Mouse (Mus musculus): ENCODE measurements around the gene Itga1. TPM values are rescaled to one million over a fixed set of nuclear protein-coding genes. Genes with fewer than 3 reads are reported as not detected.

Itga1 gene
- polyA plus RNA-seq, 1 experiment from 2014 or later, result 31.0 TPM

GRCm38 (mm10) chr13:114924785-114925184 is 177.0 kb downstream of the Itga1 start:
- Histone ChIP-seq H3K9me3 (replicated peaks; ENCODE audit: control insufficient read depth, low read length) (no peaks in the 10 kb centered on the region), H3K27me3 (ENCODE audit: control insufficient read depth, insufficient read depth, low read length) (no peaks in the 10 kb centered on the region), H3K36me3 (ENCODE audit: control insufficient read depth, insufficient read depth, low read length) (no peaks in the 10 kb centered on the region), H3K9ac (ENCODE audit: low read depth, low read length) (no peak overlapping the region), H3K27ac (ENCODE audit: low read depth, low read length) (no peak overlapping the region), H3K4me2 (no peak overlapping the region), H3K4me3 (ENCODE audit: low read depth, low read length) (no peak overlapping the region), H3K4me1 (ENCODE audit: control insufficient read depth, insufficient read depth, low read length) (no peaks in the 10 kb centered on the region)
- ATAC-seq (replicated peaks; ENCODE audit: insufficient number of reproducible peaks, low FRiP score, low TSS enrichment), result no peak
- WGBS (ENCODE audit: insufficient replicate concordance), result 67% methylated on average over 1 of the region's 1 CpGs

DNA sequence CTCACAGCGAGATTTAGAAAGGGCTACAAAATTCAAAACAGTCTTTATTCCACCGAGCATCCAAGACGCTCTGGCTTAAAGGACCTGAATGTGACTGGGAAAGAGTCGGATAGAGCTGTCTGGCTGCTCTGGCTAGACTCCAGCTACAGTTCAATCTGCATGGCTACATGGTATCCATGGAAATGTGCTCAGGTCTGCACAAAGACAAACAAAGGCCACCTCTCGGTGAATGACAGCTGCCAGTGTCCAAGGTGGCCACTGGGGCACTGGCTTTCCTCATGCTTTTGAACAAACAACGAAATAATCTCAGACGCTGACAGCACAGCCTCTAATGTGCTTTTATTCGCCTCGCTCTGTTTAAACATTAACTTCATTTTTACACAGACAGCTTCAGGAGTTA is 178.4 kb downstream of the Itga1 start:
- H3K27ac ChIP-seq (ENCODE audit: low read depth, low read length), result 0 out of 2 replicates have a peak overlapping the region, but pooled peaks have one; percentile 3
- no peak overlapping the region for H3K4me3 ChIP-seq (ENCODE audit: low read depth, low read length)
- H3K4me2 ChIP-seq, result no peak overlapping the region
- no peaks in the 10 kb centered on the region for H3K36me3 ChIP-seq (ENCODE audit: control insufficient read depth, insufficient read depth, low read length)
- no peaks in the 10 kb centered on the region for H3K9me3 ChIP-seq (replicated peaks; ENCODE audit: control insufficient read depth, low read length)
- H3K4me1 ChIP-seq (ENCODE audit: control insufficient read depth, insufficient read depth, low read length), result 0 out of 2 replicates have a peak, but pooled peaks cover 1% of the 10 kb centered on the region
- 50% methylated on average over 9 of the region's 9 CpGs for WGBS (ENCODE audit: insufficient replicate concordance)
- no peaks in the 10 kb centered on the region for H3K27me3 ChIP-seq (ENCODE audit: control insufficient read depth, insufficient read depth, low read length)
- ATAC-seq (replicated peaks; ENCODE audit: insufficient number of reproducible peaks, low FRiP score, low TSS enrichment), result no peak
- no peak overlapping the region for H3K9ac ChIP-seq (ENCODE audit: low read depth, low read length)

DNA sequence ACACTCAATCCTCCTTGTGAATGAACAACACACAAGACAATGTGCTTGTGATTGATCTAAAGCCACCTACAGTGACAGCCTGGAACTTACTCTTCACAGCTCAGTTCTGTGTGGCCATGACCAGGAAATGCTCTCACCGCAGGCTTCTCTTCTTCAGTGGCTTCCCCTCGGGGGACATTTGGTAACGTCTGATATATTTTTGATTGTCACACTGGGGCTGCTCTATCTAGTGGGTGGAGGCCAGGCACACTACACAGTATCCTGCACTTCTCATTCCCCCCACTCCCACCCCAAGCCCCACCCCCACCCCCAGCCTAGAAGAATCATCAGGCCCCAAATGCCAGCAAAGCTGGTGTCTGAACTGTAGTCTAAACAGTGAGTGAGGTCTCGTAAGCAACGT is 186.0 kb downstream of the Itga1 start:
- ATAC-seq (replicated peaks; ENCODE audit: insufficient number of reproducible peaks, low FRiP score, low TSS enrichment), result no peak
- H3K4me1 ChIP-seq (ENCODE audit: control insufficient read depth, insufficient read depth, low read length), result 0 out of 2 replicates have a peak, but pooled peaks cover 3% of the 10 kb centered on the region
- H3K27me3 ChIP-seq (ENCODE audit: control insufficient read depth, insufficient read depth, low read length), result no peaks in the 10 kb centered on the region
- no peak overlapping the region for H3K4me3 ChIP-seq (ENCODE audit: low read depth, low read length)
- WGBS (ENCODE audit: insufficient replicate concordance), result 66% methylated on average over 5 of the region's 5 CpGs
- H3K4me2 ChIP-seq, result no peak overlapping the region
- H3K36me3 ChIP-seq (ENCODE audit: control insufficient read depth, insufficient read depth, low read length), result no peaks in the 10 kb centered on the region
- H3K27ac ChIP-seq (ENCODE audit: low read depth, low read length), result no peak overlapping the region
- no peaks in the 10 kb centered on the region for H3K9me3 ChIP-seq (replicated peaks; ENCODE audit: control insufficient read depth, low read length)
- H3K9ac ChIP-seq (ENCODE audit: low read depth, low read length), result no peak overlapping the region

DNA sequence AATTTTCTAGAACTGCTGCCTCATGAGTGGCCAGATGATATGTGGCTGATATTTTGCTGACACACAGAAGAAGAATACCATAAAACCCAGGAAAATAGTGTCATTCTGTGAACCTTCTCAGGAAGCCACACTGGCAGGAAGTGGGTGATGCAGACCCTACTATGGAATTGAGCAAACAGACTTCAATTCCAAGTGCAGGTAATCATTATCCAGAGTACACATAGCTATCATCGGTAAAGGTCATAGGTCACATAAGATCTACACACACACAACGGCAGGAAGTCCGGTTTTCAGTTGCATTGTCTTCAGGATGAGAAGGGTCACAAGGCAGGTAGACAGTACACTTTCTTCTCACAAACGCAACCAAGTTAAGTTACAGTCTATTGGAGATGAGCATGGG is 186.8 kb downstream of the Itga1 start:
- no peak overlapping the region for H3K27ac ChIP-seq (ENCODE audit: low read depth, low read length)
- 79% methylated on average over 4 of the region's 4 CpGs for WGBS (ENCODE audit: insufficient replicate concordance)
- H3K4me2 ChIP-seq, result no peak overlapping the region
- no peak overlapping the region for H3K4me3 ChIP-seq (ENCODE audit: low read depth, low read length)
- no peak for ATAC-seq (replicated peaks; ENCODE audit: insufficient number of reproducible peaks, low FRiP score, low TSS enrichment)
- H3K27me3 ChIP-seq (ENCODE audit: control insufficient read depth, insufficient read depth, low read length), result no peaks in the 10 kb centered on the region
- no peaks in the 10 kb centered on the region for H3K9me3 ChIP-seq (replicated peaks; ENCODE audit: control insufficient read depth, low read length)
- 0 out of 2 replicates have a peak, but pooled peaks cover 3% of the 10 kb centered on the region for H3K4me1 ChIP-seq (ENCODE audit: control insufficient read depth, insufficient read depth, low read length)
- H3K9ac ChIP-seq (ENCODE audit: low read depth, low read length), result no peak overlapping the region
- H3K36me3 ChIP-seq (ENCODE audit: control insufficient read depth, insufficient read depth, low read length), result no peaks in the 10 kb centered on the region

GRCm38 (mm10) chr13:114914559-114914958 is 187.2 kb downstream of the Itga1 start:
- WGBS (ENCODE audit: insufficient replicate concordance), result 73% methylated on average over 4 of the region's 4 CpGs
- no peaks in the 10 kb centered on the region for H3K9me3 ChIP-seq (replicated peaks; ENCODE audit: control insufficient read depth, low read length)
- H3K27me3 ChIP-seq (ENCODE audit: control insufficient read depth, insufficient read depth, low read length), result no peaks in the 10 kb centered on the region
- no peaks in the 10 kb centered on the region for H3K36me3 ChIP-seq (ENCODE audit: control insufficient read depth, insufficient read depth, low read length)
- ATAC-seq (replicated peaks; ENCODE audit: insufficient number of reproducible peaks, low FRiP score, low TSS enrichment), result no peak
- no peak overlapping the region for H3K4me2 ChIP-seq
- H3K4me3 ChIP-seq (ENCODE audit: low read depth, low read length), result no peak overlapping the region
- no peak overlapping the region for H3K9ac ChIP-seq (ENCODE audit: low read depth, low read length)
- 0 out of 2 replicates have a peak, but pooled peaks cover 3% of the 10 kb centered on the region for H3K4me1 ChIP-seq (ENCODE audit: control insufficient read depth, insufficient read depth, low read length)
- H3K27ac ChIP-seq (ENCODE audit: low read depth, low read length), result no peak overlapping the region

DNA sequence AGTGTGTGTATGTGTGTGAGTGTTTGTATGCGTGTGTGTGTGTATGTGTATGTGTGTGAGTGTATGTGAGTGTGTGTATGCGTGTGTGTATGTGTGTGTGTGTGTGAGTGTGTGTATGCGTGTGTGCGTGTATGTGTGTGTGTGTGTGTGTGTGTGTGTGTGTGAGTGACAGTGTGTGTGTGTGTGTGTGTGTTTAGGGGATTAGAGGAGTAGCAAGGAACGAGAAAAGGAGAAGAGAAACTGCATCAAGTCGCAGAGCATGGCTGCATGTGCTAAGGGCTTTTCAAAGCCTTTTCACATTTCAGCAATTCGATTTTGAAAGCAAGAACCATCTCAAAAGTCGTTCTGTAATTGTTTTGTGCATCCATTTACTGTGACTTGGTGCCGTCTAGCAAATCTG is 191.1 kb downstream of the Itga1 start:
- no peak overlapping the region for H3K4me2 ChIP-seq
- H3K4me3 ChIP-seq (ENCODE audit: low read depth, low read length), result no peak overlapping the region
- no peaks in the 10 kb centered on the region for H3K27me3 ChIP-seq (ENCODE audit: control insufficient read depth, insufficient read depth, low read length)
- no peak overlapping the region for H3K27ac ChIP-seq (ENCODE audit: low read depth, low read length)
- ATAC-seq (replicated peaks; ENCODE audit: insufficient number of reproducible peaks, low FRiP score, low TSS enrichment), result no peak
- H3K36me3 ChIP-seq (ENCODE audit: control insufficient read depth, insufficient read depth, low read length), result no peaks in the 10 kb centered on the region
- no peaks in the 10 kb centered on the region for H3K9me3 ChIP-seq (replicated peaks; ENCODE audit: control insufficient read depth, low read length)
- no peaks in the 10 kb centered on the region for H3K4me1 ChIP-seq (ENCODE audit: control insufficient read depth, insufficient read depth, low read length)
- H3K9ac ChIP-seq (ENCODE audit: low read depth, low read length), result no peak overlapping the region
- WGBS (ENCODE audit: insufficient replicate concordance), result 75% methylated on average over 9 of the region's 9 CpGs

GRCm38 (mm10) chr13:114909514-114909913 is 192.2 kb downstream of the Itga1 start:
- no peak overlapping the region for H3K4me2 ChIP-seq
- no peaks in the 10 kb centered on the region for H3K36me3 ChIP-seq (ENCODE audit: control insufficient read depth, insufficient read depth, low read length)
- no peaks in the 10 kb centered on the region for H3K9me3 ChIP-seq (replicated peaks; ENCODE audit: control insufficient read depth, low read length)
- no peak overlapping the region for H3K27ac ChIP-seq (ENCODE audit: low read depth, low read length)
- 85% methylated on average over 5 of the region's 5 CpGs for WGBS (ENCODE audit: insufficient replicate concordance)
- no peak for ATAC-seq (replicated peaks; ENCODE audit: insufficient number of reproducible peaks, low FRiP score, low TSS enrichment)
- H3K9ac ChIP-seq (ENCODE audit: low read depth, low read length), result no peak overlapping the region
- H3K4me3 ChIP-seq (ENCODE audit: low read depth, low read length), result no peak overlapping the region
- no peaks in the 10 kb centered on the region for H3K27me3 ChIP-seq (ENCODE audit: control insufficient read depth, insufficient read depth, low read length)
- no peaks in the 10 kb centered on the region for H3K4me1 ChIP-seq (ENCODE audit: control insufficient read depth, insufficient read depth, low read length)

DNA sequence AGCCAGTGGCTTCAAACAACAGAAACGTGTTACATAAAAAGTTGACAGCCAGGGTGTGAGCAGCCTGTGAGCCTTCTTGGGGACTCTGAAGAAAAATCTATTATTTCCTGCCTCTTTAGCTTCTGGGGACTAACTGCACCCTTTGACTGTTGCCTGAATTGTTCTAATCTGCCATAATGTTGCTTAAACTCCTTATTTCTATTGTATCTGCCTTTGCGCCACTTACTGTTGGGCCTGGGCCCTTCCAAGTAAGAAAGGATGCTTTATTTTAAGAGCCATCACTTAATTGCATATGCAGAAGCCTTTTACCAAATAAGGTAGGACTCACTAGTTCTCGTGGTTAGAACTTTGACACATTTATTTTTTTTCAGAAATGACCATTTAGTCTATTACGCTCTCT is 193.9 kb downstream of the Itga1 start:
- no peak for ATAC-seq (replicated peaks; ENCODE audit: insufficient number of reproducible peaks, low FRiP score, low TSS enrichment)

More for the DNA sequence above, 193.9 kb downstream of the Itga1 start:
- Histone ChIP-seq H3K9ac (ENCODE audit: low read depth, low read length) (no peak overlapping the region), H3K4me1 (ENCODE audit: control insufficient read depth, insufficient read depth, low read length) (no peaks in the 10 kb centered on the region), H3K27me3 (ENCODE audit: control insufficient read depth, insufficient read depth, low read length) (no peaks in the 10 kb centered on the region), H3K9me3 (replicated peaks; ENCODE audit: control insufficient read depth, low read length) (no peaks in the 10 kb centered on the region), H3K4me2 (no peak overlapping the region), H3K27ac (ENCODE audit: low read depth, low read length) (no peak overlapping the region), H3K36me3 (ENCODE audit: control insufficient read depth, insufficient read depth, low read length) (no peaks in the 10 kb centered on the region), H3K4me3 (ENCODE audit: low read depth, low read length) (no peak overlapping the region)
- 78% methylated on average over 4 of the region's 4 CpGs for WGBS (ENCODE audit: insufficient replicate concordance)

Data from heart, embryonic 11.5 days (tissue).